Mouse (Mus musculus) heart, postnatal 0 days (tissue): Measurements from ENCODE around the gene Ankrd13c. TPM values are rescaled to one million over a fixed set of nuclear protein-coding genes. Genes with fewer than 3 reads are reported as not detected.

Experiments
- ATAC-seq: fragments of 200-750 bp; cut with Nextera tagmentation; 2 replicates; pipeline ENCODE4 v1.8.0; 2017; ENCODE audit warnings: low read depth, moderate number of reproducible peaks, moderate library complexity; ENCODE audit not compliant: insufficient read depth
- DNase-seq: peaks from one replicate; pipeline ENCODE4 v3.0.0-alpha.2; 2016; ENCODE audit warnings: low spot score
- H3K27ac ChIP-seq: fragments of 300-500 bp; sonication (generic); 2 replicates; pipeline ENCODE4 v1.5.1; 2014; ENCODE audit warnings: low read depth, mild to moderate bottlenecking
- H3K27me3 ChIP-seq: fragments of 300-500 bp; sonication (generic); 2 replicates; pipeline ENCODE4 v1.6.1; 2014; ENCODE audit warnings: low read length, mixed read lengths; ENCODE audit not compliant: control insufficient read depth, insufficient read depth
- H3K36me3 ChIP-seq: fragments of 300-500 bp; sonication (generic); replicated peaks from 2 replicates; pipeline ENCODE4 v1.6.1; 2014; ENCODE audit warnings: low read length, mixed read lengths; ENCODE audit not compliant: control insufficient read depth, insufficient read depth
- H3K4me1 ChIP-seq: fragments of 300-500 bp; sonication (generic); 2 replicates; pipeline ENCODE4 v1.6.1; 2014; ENCODE audit warnings: antibody characterized with exemption; ENCODE audit not compliant: control insufficient read depth, insufficient read depth
- H3K4me2 ChIP-seq: fragments of 300-500 bp; sonication (generic); 2 replicates; pipeline ENCODE4 v1.6.1; 2014; ENCODE audit warnings: low read depth, mild to moderate bottlenecking, low read length, moderate library complexity
- H3K4me3 ChIP-seq: fragments of 300-500 bp; sonication (generic); 2 replicates; pipeline ENCODE4 v1.5.1; 2014; ENCODE audit warnings: low read depth, low read length
- H3K9ac ChIP-seq: fragments of 300-500 bp; sonication (generic); replicated peaks from 2 replicates; pipeline ENCODE4 v1.6.1; 2014; ENCODE audit warnings: low read depth, low read length, mixed read lengths
- H3K9me3 ChIP-seq: fragments of 300-500 bp; sonication (generic); replicated peaks from 2 replicates; pipeline ENCODE4 v1.6.1; 2016; ENCODE audit warnings: low read length; ENCODE audit not compliant: control insufficient read depth
- CTCF ChIP-seq: IDR thresholded peaks from 2 replicates; pipeline ENCODE4 v1.5.1; 2016; ENCODE audit warnings: antibody characterized with exemption, control low read depth, low read depth
- EP300 ChIP-seq: IDR thresholded peaks from 2 replicates; pipeline ENCODE4 v1.6.1; 2016; ENCODE audit warnings: antibody characterized with exemption, low read depth
- WGBS: fragments of 180-500 bp; shearing (Covaris S2); extraction: QIAGEN DNeasy Blood & Tissue Kit; methylation state at CpG from one replicate; pipeline ENCODE4 v1.1.7; 2014; 5-methylcytosine and 5-hydroxymethylcytosine counted together
- polyA plus RNA-seq: library from polyadenylated mRNA; unstranded; fragments of >200 nt; fragmentation: Nextera tagmentation; extraction: Ambion mirVana; gene quantifications from 2 replicates; pipeline ENCODE4 v1.2.1, GENCODE M21; 2015
- total RNA-seq: library from RNA; depleted of rRNA; stranded (reverse); fragments of >200 nt; gene quantifications from 2 replicates; pipeline ENCODE4 v1.2.3, GENCODE M21; 2014; ENCODE audit warnings: low replicate concordance; rRNA removed

The Ankrd13c gene
- total and polyA plus RNA-seq, 2 experiments from 2014 or later, result 13.5 to 18.4 TPM

DNA sequence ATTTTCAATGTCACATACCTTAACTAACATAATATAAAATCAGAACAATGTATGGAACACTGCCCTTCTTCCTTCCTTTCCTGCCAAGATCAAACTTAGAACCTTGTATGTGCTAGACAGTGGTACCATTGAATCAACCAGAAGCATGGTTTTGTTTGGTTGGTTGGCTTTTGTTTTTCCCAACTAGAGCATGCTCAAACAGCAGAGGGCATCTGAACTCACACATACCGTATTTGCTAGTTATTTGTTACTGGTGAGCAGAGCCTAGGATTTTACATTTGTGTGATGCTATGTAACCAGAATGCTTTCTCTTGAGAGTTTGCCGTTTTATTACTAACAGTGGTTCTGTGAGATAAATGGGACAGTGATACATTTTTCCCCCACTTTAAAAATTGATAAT, 102.5 kb downstream of the Ankrd13c start:
- no peak for ATAC-seq

More for the DNA sequence above, 102.5 kb downstream of the Ankrd13c start:
- Histone ChIP-seq H3K9ac (no peak overlapping the region), H3K9me3 (no peaks in the 10 kb centered on the region), H3K27me3 (no peaks in the 10 kb centered on the region), H3K27ac (no peak overlapping the region), H3K4me1 (no peaks in the 10 kb centered on the region), H3K4me2 (no peak overlapping the region), H3K36me3 (peaks cover 26% of the 10 kb centered on the region; the same call in 1 of the 2 replicates), H3K4me3 (no peak overlapping the region)
- WGBS, result 77% methylated on average over 2 of the region's 2 CpGs
- no peak for DNase-seq
- TF ChIP-seq EP300, result no peak
- TF ChIP-seq CTCF, result no peak

Other genes starting within 250 kb of the Ankrd13c start
- gene Cth, start 22.2 kb upstream of the Ankrd13c start, total RNA-seq, result 1.1 and 3.0 TPM in 2 replicates
- 0.14 and 0.34 TPM in 2 replicates for gene Cth, start 22.2 kb upstream of the Ankrd13c start, polyA plus RNA-seq
- gene Srsf11, start 89.4 kb downstream of the Ankrd13c start, total RNA-seq, result 59.3 and 75.7 TPM in 2 replicates
- 118 and 130 TPM in 2 replicates for gene Srsf11, start 89.4 kb downstream of the Ankrd13c start, polyA plus RNA-seq
- 11.8 and 25.0 TPM in 2 replicates for gene Lrrc40, start 89.4 kb downstream of the Ankrd13c start, total RNA-seq
- gene Lrrc40, start 89.4 kb downstream of the Ankrd13c start, polyA plus RNA-seq, result 20.6 and 22.0 TPM in 2 replicates